Mouse (Mus musculus): ENCODE data around the gene Elmsan1.

GRCm38 (mm10) chr12:84235981-84236752, 17.5 kb upstream of the Elmsan1 start:
- TF ChIP-seq CTCF (conservative IDR thresholded peaks at IDR 0.05; ENCODE audit: low read length) (no peak), NANOG (IDR thresholded peaks at IDR 0.05; ENCODE audit: borderline replicate concordance, low read length) (no peak), POU5F1 (IDR thresholded peaks at IDR 0.05; ENCODE audit: borderline replicate concordance, low read length) (no peak)
